Mouse (Mus musculus): Measurements from ENCODE around the gene Klhl30. TPM values are rescaled to one million over a fixed set of nuclear protein-coding genes. Genes with fewer than 3 reads are reported as not detected.

Gene Klhl30
- polyA plus RNA-seq, 1 experiment: 0.13 TPM

- TF ChIP-seq POLR2A (IDR thresholded peaks at IDR 0.05; ENCODE audit: borderline replicate concordance, insufficient read depth, low read length) (no peak), CTCF (IDR thresholded peaks at IDR 0.05; ENCODE audit: borderline replicate concordance, insufficient read depth, low read depth, low read length) (no peak)
- Histone ChIP-seq H3K4me1 (ENCODE audit: control insufficient read depth, insufficient read depth, low read length) (no peaks in the 10 kb centered on the region; the same call in 1 of the 2 replicates), H3K27me3 (ENCODE audit: control insufficient read depth, insufficient read depth, low read length) (no peaks in the 10 kb centered on the region), H3K4me3 (replicated peaks; ENCODE audit: insufficient read depth, low read depth, low read length) (no peak overlapping the region), H3K27ac (ENCODE audit: insufficient read depth, low read length) (no peak overlapping the region)
- DNase-seq: no peak
- 96% methylated on average over 5 of the region's 5 CpGs for WGBS
Observed at GRCm38 (mm10) chr1:91390369-91390768, 39.6 kb downstream of the Klhl30 start.

- TF ChIP-seq POLR2A (IDR thresholded peaks at IDR 0.05; ENCODE audit: borderline replicate concordance, insufficient read depth, low read length): no peak
- TF ChIP-seq CTCF (IDR thresholded peaks at IDR 0.05; ENCODE audit: borderline replicate concordance, insufficient read depth, low read depth, low read length): no peak
- DNase-seq: no peak
- Histone ChIP-seq H3K4me1 (ENCODE audit: control insufficient read depth, insufficient read depth, low read length) (peaks cover 7% of the 10 kb centered on the region; the same call in 1 of the 2 replicates), H3K27me3 (ENCODE audit: control insufficient read depth, insufficient read depth, low read length) (no peaks in the 10 kb centered on the region), H3K4me3 (replicated peaks; ENCODE audit: insufficient read depth, low read depth, low read length) (peak overlapping the region; percentile 61), H3K27ac (ENCODE audit: insufficient read depth, low read length) (peak overlapping the region; percentile 60; the same call in 1 of the 2 replicates)
- WGBS: under 1% methylated on average over 12 of the region's 12 CpGs
Observed at GRCm38 (mm10) chr1:91397927-91398259, 47.1 kb downstream of the Klhl30 start.

DNA sequence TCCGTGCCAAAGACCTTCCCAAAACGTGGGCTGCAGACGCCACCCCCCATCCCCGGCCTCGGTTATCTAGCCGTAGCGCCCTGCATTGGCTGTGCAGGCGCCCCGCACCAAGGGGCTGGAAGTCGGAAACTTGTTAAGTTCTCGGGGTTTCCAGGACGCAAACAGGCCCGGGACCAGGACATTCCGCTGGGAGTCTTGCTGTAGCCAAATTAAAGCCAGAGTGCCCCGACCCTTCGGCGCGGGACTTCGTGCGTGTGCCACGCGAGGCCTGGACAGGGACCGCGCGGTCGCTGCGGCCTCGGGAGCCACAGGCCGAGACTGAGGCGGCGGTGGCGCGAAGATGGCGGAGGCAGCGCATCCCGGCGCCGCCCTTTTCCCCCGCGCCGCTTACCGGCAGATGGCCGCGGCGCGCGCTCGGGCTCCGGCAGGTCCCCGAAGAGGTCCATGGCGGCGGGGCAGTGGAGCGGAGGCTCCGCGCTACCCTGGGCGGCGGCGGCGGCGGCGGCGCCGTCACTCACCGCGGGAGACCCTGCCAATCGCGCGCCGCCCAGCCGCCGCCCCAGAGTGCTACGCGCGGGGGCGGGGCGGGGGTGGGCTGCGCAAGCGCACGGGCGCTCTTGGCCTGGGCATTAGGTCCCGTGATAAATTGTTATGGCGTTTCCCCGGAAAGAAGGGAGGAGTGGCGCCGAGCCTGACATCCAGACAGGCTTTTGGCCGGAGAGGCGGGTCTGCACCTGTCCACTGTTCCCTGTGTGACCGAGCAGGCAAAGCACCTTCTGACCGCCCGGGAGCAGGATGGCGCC, 47.6 kb downstream of the Klhl30 start, which contains the start of gene Ilkap:
Gene Ilkap (minus strand): TSS at position 556 of the 803 bp plus-strand sequence.
- under 1% methylated on average over 91 of the region's 91 CpGs for WGBS
- Histone ChIP-seq H3K27ac (ENCODE audit: insufficient read depth, low read length) (peak within 1 kb of the TSS; percentile 61), H3K4me1 (ENCODE audit: control insufficient read depth, insufficient read depth, low read length) (peaks cover 7% of the 10 kb centered on the region; the same call in 1 of the 2 replicates), H3K4me3 (replicated peaks; ENCODE audit: insufficient read depth, low read depth, low read length) (peak within 1 kb of the TSS; percentile 61), H3K27me3 (ENCODE audit: control insufficient read depth, insufficient read depth, low read length) (no peaks in the 10 kb centered on the region)
- peak; percentile 88 to 89 for DNase-seq
- TF ChIP-seq POLR2A (IDR thresholded peaks at IDR 0.05; ENCODE audit: borderline replicate concordance, insufficient read depth, low read length): peak; percentile 74; the same call in 1 of the 2 replicates
- TF ChIP-seq CTCF (IDR thresholded peaks at IDR 0.05; ENCODE audit: borderline replicate concordance, insufficient read depth, low read depth, low read length): no peak

DNA sequence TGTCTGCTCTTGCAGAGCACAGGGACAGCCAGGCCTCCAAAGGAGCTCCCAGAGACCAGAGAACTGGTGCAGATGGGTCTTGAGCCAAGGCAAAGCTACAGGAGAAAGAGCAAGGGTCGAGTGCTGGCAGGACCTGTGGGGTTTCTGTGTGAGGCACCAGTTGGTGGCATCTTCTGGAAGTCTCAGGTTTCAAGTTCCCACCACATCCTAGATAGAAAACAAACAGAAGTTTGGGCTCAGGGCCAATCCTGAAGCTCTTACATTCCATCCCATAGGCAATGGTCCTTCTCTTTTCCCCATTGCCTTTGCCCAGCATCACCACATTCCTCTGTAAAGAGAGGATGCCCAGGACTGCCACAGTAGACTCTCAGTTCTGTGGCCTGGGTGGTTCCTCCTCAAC, 54.2 kb downstream of the Klhl30 start:
- 32% methylated on average over 1 of the region's 1 CpGs for WGBS
- H3K4me3 ChIP-seq (replicated peaks; ENCODE audit: insufficient read depth, low read depth, low read length): peak overlapping the region; percentile 48
- TF ChIP-seq CTCF (IDR thresholded peaks at IDR 0.05; ENCODE audit: borderline replicate concordance, insufficient read depth, low read depth, low read length) (no peak), POLR2A (IDR thresholded peaks at IDR 0.05; ENCODE audit: borderline replicate concordance, insufficient read depth, low read length) (no peak)
- H3K27me3 ChIP-seq (ENCODE audit: control insufficient read depth, insufficient read depth, low read length): no peaks in the 10 kb centered on the region
- DNase-seq: no peak
- H3K4me1 ChIP-seq (ENCODE audit: control insufficient read depth, insufficient read depth, low read length): peaks cover 7% of the 10 kb centered on the region
- no peak overlapping the region for H3K27ac ChIP-seq (ENCODE audit: insufficient read depth, low read length)

GRCm38 (mm10) chr1:91405406-91406169, 54.8 kb downstream of the Klhl30 start:
- WGBS: 9% methylated on average over 23 of the region's 23 CpGs
- DNase-seq: peak; percentile 88
- peaks cover 7% of the 10 kb centered on the region for H3K4me1 ChIP-seq (ENCODE audit: control insufficient read depth, insufficient read depth, low read length)
- H3K27ac ChIP-seq (ENCODE audit: insufficient read depth, low read length): peak overlapping the region; percentile 20
- peak; percentile 74 for TF ChIP-seq POLR2A (IDR thresholded peaks at IDR 0.05; ENCODE audit: borderline replicate concordance, insufficient read depth, low read length)
- TF ChIP-seq CTCF (IDR thresholded peaks at IDR 0.05; ENCODE audit: borderline replicate concordance, insufficient read depth, low read depth, low read length): no peak
- peak overlapping the region; percentile 48 for H3K4me3 ChIP-seq (replicated peaks; ENCODE audit: insufficient read depth, low read depth, low read length)
- no peaks in the 10 kb centered on the region for H3K27me3 ChIP-seq (ENCODE audit: control insufficient read depth, insufficient read depth, low read length)

- WGBS: 72% methylated on average over 4 of the region's 4 CpGs
- Histone ChIP-seq H3K4me3 (replicated peaks; ENCODE audit: insufficient read depth, low read depth, low read length) (no peak overlapping the region), H3K27ac (ENCODE audit: insufficient read depth, low read length) (no peak overlapping the region), H3K4me1 (ENCODE audit: control insufficient read depth, insufficient read depth, low read length) (peaks cover 10% of the 10 kb centered on the region), H3K27me3 (ENCODE audit: control insufficient read depth, insufficient read depth, low read length) (no peaks in the 10 kb centered on the region)
- TF ChIP-seq POLR2A (IDR thresholded peaks at IDR 0.05; ENCODE audit: borderline replicate concordance, insufficient read depth, low read length): no peak
- no peak for TF ChIP-seq CTCF (IDR thresholded peaks at IDR 0.05; ENCODE audit: borderline replicate concordance, insufficient read depth, low read depth, low read length)
- no peak for DNase-seq
Observed at GRCm38 (mm10) chr1:91407819-91408218, 57.0 kb downstream of the Klhl30 start.

GRCm38 (mm10) chr1:91411631-91412285, 60.9 kb downstream of the Klhl30 start:
- TF ChIP-seq POLR2A (IDR thresholded peaks at IDR 0.05; ENCODE audit: borderline replicate concordance, insufficient read depth, low read length) (no peak), CTCF (IDR thresholded peaks at IDR 0.05; ENCODE audit: borderline replicate concordance, insufficient read depth, low read depth, low read length) (no peak)
- peaks cover 13% of the 10 kb centered on the region; the same call in 1 of the 2 replicates for H3K4me1 ChIP-seq (ENCODE audit: control insufficient read depth, insufficient read depth, low read length)
- 58% methylated on average over 8 of the region's 8 CpGs for WGBS
- no peak for DNase-seq
- no peak overlapping the region for H3K4me3 ChIP-seq (replicated peaks; ENCODE audit: insufficient read depth, low read depth, low read length)
- H3K27ac ChIP-seq (ENCODE audit: insufficient read depth, low read length): no peak overlapping the region
- H3K27me3 ChIP-seq (ENCODE audit: control insufficient read depth, insufficient read depth, low read length): no peaks in the 10 kb centered on the region

Other genes with a start within 250 kb of the Klhl30 start
- gene Rbm44, start 205.9 kb upstream of the Klhl30 start, polyA plus RNA-seq (2012; rRNA removed): 0.07 TPM in 1 of 2 replicates, not detected in the other
- gene Ramp1, start 171.2 kb upstream of the Klhl30 start, polyA plus RNA-seq (2012; rRNA removed): 46.3 and 50.7 TPM in 2 replicates
- 70.7 and 72.3 TPM in 2 replicates for gene Ube2f, start 100.7 kb upstream of the Klhl30 start, polyA plus RNA-seq (2012; rRNA removed)
- 28.7 and 29.9 TPM in 2 replicates for gene Scly, start 52.7 kb upstream of the Klhl30 start, polyA plus RNA-seq (2012; rRNA removed)
- 0.03 and 0.05 TPM in 2 replicates for gene Espnl, start 28.9 kb upstream of the Klhl30 start, polyA plus RNA-seq (2012; rRNA removed)
- gene Erfe, start 15.4 kb downstream of the Klhl30 start, polyA plus RNA-seq (2012; rRNA removed): 0.11 TPM in 1 of 2 replicates, not detected in the other
- gene Ilkap, start 47.8 kb downstream of the Klhl30 start, polyA plus RNA-seq (2012; rRNA removed): 101 and 103 TPM in 2 replicates
- 28.2 and 31.4 TPM in 2 replicates for gene Hes6, start 63.0 kb downstream of the Klhl30 start, polyA plus RNA-seq (2012; rRNA removed)
- gene Per2, start 108.3 kb downstream of the Klhl30 start, polyA plus RNA-seq (2012; rRNA removed): 15.4 and 18.1 TPM in 2 replicates
- 17.6 and 20.0 TPM in 2 replicates for gene Traf3ip1, start 143.6 kb downstream of the Klhl30 start, polyA plus RNA-seq (2012; rRNA removed)
- 17.2 and 20.1 TPM in 2 replicates for gene Asb1, start 189.5 kb downstream of the Klhl30 start, polyA plus RNA-seq (2012; rRNA removed)